Mouse (Mus musculus) T-helper 2 cell (primary cell): ENCODE measurements around the gene Olfr1164.

Experiments
- in situ Hi-C: fragments of 300-600 bp; cut with MboI, MseI; formaldehyde crosslinking; loops from one replicate; pipeline ENCODE4 v1.15.1; 2025; ENCODE audit warnings: high pct_unique_total_duplicates

Gene Olfr1164

DNA sequence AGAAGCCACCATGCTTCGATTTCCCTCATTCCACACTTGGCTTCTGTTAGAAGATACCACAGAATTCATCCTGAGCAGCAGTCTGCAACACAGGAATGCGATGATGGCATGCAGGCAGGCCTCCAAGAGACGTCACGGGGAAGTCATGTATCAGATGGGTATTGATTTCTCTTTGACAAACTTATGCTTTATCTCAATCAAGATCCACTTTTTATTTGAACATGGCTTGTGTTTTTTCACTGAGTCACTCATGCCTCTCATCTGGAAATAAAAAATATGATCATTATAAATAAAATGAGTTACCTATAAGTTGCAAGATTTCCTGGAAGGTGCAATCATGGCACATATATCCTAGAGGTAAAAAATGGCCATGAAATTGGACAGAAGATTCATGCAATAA lies at the start of gene Olfr1164:
TSS of gene Olfr1164 (minus strand) at position 101 of the 400 bp plus-strand sequence.
- in situ Hi-C loops = no loop called here

- in situ Hi-C loops = no loop called here
Measured at GRCm38 (mm10) chr2:88128172-88128571, 34.4 kb upstream of the Olfr1164 start, which contains the start of gene Olfr1166. Gene Olfr1166 (minus strand): TSS chr2:88128272.

DNA sequence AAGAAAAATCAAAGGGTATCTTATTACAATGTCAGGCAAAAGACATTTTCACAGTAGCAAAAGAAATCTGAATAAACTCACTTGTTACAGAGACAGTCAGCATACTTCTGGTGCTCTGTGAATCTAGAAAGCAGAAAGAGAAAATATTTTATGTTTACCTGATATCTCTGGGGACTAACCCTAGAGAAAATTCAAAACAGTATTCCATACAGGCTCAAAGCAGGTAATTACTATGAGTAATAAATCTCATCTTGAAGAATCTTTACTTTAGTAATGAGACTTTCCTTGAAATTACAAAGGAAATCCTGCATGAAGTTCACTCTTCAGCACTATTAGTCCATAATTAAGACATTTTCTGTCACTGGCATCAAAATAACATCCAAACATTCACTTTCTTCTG lies 22.0 kb downstream of the Olfr1164 start, which contains the start of gene Olfr1163:
TSS of gene Olfr1163 (minus strand) at position 101 of the 400 bp plus-strand sequence.
- in situ Hi-C loops = no loop called here

DNA sequence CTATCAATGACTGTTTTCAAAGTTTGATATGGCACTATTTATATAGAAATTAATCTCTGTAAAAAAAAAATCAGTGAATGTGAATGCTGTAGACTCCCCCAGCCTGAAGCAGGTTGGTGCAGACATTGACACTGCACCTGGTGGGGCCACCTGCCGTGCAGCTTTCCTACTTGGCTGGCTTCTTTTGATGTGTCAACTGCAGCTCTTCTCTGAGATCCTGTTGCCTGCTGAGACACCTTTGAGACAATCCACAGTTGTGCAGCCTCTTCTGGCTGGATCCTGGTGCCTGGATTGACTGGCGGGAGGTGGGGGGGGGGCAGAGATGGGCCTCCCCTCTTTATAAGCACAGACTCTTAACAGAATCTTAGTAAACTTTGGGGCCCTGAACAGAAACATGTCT lies 30.2 kb downstream of the Olfr1164 start:
- in situ Hi-C loops = no loop called here

GRCm38 (mm10) chr2:88051029-88051428 lies 42.7 kb downstream of the Olfr1164 start, which contains the start of gene Olfr1162:
Gene Olfr1162 (minus strand): TSS chr2:88051129.
- in situ Hi-C loops = no loop called here
